Mouse (Mus musculus) midbrain, embryonic 13.5 days (tissue): ENCODE measurements around the gene Enpp7. TPM values are rescaled to one million over a fixed set of nuclear protein-coding genes. Genes with fewer than 3 reads are reported as not detected.

Source experiments
- ATAC-seq: fragments of 200-750 bp; cut with Nextera tagmentation; 2 replicates; pipeline ENCODE4 v1.8.0; 2017; ENCODE audit warnings: mild to moderate bottlenecking, moderate TSS enrichment, moderate library complexity
- H3K27ac ChIP-seq: fragments of 300-500 bp; sonication (generic); 2 replicates; pipeline ENCODE4 v1.5.1; 2015; ENCODE audit warnings: inconsistent platforms, mild to moderate bottlenecking, moderate library complexity
- H3K27me3 ChIP-seq: fragments of 300-500 bp; sonication (generic); 2 replicates; pipeline ENCODE4 v1.6.1; 2015; ENCODE audit warnings: mild to moderate bottlenecking, inconsistent platforms
- H3K36me3 ChIP-seq: fragments of 300-500 bp; sonication (generic); 2 replicates; pipeline ENCODE4 v1.6.1; 2015; ENCODE audit warnings: mild to moderate bottlenecking, inconsistent platforms
- H3K4me1 ChIP-seq: fragments of 300-500 bp; sonication (generic); replicated peaks from 2 replicates; pipeline ENCODE4 v1.6.1; 2015; ENCODE audit warnings: inconsistent platforms
- H3K4me2 ChIP-seq: fragments of 300-500 bp; sonication (generic); replicated peaks from 2 replicates; pipeline ENCODE4 v1.6.1; 2015; ENCODE audit warnings: moderate library complexity, mild to moderate bottlenecking, inconsistent platforms
- H3K4me3 ChIP-seq: fragments of 300-500 bp; sonication (generic); replicated peaks from 2 replicates; pipeline ENCODE4 v1.5.1; 2015; ENCODE audit warnings: mild to moderate bottlenecking, inconsistent platforms
- H3K9ac ChIP-seq: fragments of 300-500 bp; sonication (generic); replicated peaks from 2 replicates; pipeline ENCODE4 v1.6.1; 2015; ENCODE audit warnings: mild to moderate bottlenecking, inconsistent platforms
- H3K9me3 ChIP-seq: fragments of 300-500 bp; sonication (generic); 2 replicates; pipeline ENCODE4 v1.6.1; 2016; ENCODE audit warnings: mild to moderate bottlenecking, inconsistent platforms
- WGBS: fragments of 180-500 bp; shearing (Covaris S2); methylation state at CpG from one replicate; pipeline ENCODE4 v1.1.7; 2015; 5-methylcytosine and 5-hydroxymethylcytosine counted together
- polyA plus RNA-seq: library from polyadenylated mRNA; unstranded; fragments of >200 nt; fragmentation: Nextera tagmentation; extraction: Ambion mirVana; gene quantifications from 2 replicates; pipeline ENCODE4 v1.2.1, GENCODE M21; 2015

Gene Enpp7
- polyA plus RNA-seq: not detected in 2 replicates

DNA sequence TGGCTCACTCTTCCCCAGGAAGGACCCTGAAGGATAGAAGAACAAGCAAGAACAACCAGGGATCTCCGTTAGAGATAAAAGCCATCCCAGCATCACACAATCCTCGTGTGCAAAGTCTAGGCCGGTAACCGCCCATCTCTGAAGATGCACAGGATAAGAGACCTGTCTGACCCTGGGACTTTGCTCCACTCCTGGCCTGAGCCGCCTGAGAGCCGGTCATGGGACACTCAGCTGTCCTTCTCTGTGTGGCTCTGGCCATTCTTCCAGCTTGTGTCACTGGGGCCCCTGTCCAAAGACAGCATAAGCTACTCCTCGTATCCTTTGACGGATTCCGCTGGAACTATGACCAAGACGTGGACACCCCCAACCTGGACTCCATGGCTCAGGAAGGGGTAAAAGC is at the start of gene Enpp7:
Gene Enpp7 (plus strand): TSS at position 190 of the 400 bp plus-strand sequence.
- Histone ChIP-seq H3K9ac (no peak within 1 kb of the TSS), H3K4me3 (no peak within 1 kb of the TSS), H3K4me2 (no peak within 1 kb of the TSS), H3K27ac (no peak within 1 kb of the TSS), H3K9me3 (no peaks in the 10 kb centered on the region), H3K36me3 (no peaks in the 10 kb centered on the region), H3K4me1 (peaks cover 9% of the 10 kb centered on the region), H3K27me3 (no peaks in the 10 kb centered on the region)
- ATAC-seq: no peak
- WGBS: 93% methylated on average over 10 of the region's 10 CpGs

DNA sequence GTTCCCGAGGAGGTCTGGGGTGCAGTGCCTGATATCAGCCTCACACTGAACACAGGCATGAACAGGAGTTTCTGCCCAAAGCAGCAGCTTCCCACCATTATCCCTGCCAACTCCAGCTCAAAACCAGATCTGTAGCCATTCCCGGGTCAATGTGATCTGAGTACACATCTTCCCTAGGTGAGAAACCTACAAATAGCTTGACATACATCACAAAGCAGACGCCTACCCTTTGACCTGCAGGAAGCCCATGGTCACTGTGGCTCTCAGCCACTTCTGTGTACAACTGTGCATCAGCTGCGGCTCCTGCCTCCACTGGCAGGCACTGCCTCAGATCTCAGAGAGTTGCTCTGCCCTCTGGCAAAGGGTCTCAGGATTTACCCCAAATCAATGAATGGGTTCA is 48.3 kb upstream of the Enpp7 start:
- Histone ChIP-seq H3K9ac (0 out of 2 replicates have a peak overlapping the region, but pooled peaks have one; percentile 2), H3K27me3 (no peaks in the 10 kb centered on the region), H3K4me3 (no peak overlapping the region), H3K36me3 (no peaks in the 10 kb centered on the region), H3K9me3 (no peaks in the 10 kb centered on the region), H3K4me2 (no peak overlapping the region), H3K4me1 (peaks cover 9% of the 10 kb centered on the region; the same call in 1 of the 2 replicates), H3K27ac (no peak overlapping the region)
- WGBS: 78% methylated on average over 4 of the region's 4 CpGs
- no peak for ATAC-seq

DNA sequence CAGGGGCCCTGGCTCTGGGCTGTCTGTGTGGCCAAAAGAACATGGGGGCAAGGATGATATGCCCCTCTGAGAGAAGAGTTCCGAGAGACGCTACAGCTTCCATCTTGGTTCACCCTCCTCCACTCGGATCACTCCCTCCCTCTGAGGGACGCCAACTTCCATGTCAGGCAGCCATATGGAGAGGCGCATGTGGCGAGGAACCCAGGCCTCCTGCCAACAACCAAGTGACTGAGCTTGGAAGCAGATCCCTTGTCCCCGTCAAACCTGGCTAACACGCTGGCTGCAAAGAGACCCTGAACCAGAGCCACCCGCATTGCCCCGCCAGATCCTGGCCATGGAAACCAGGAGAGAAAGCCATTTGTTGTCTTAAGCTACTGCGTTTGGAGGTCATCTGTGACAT is 47.4 kb upstream of the Enpp7 start:
- Histone ChIP-seq H3K9ac (no peak overlapping the region), H3K27ac (no peak overlapping the region), H3K4me3 (no peak overlapping the region), H3K4me2 (no peak overlapping the region), H3K4me1 (peaks cover 9% of the 10 kb centered on the region; the same call in 1 of the 2 replicates), H3K27me3 (no peaks in the 10 kb centered on the region), H3K36me3 (no peaks in the 10 kb centered on the region), H3K9me3 (no peaks in the 10 kb centered on the region)
- WGBS: 56% methylated on average over 11 of the region's 11 CpGs
- ATAC-seq: no peak

DNA sequence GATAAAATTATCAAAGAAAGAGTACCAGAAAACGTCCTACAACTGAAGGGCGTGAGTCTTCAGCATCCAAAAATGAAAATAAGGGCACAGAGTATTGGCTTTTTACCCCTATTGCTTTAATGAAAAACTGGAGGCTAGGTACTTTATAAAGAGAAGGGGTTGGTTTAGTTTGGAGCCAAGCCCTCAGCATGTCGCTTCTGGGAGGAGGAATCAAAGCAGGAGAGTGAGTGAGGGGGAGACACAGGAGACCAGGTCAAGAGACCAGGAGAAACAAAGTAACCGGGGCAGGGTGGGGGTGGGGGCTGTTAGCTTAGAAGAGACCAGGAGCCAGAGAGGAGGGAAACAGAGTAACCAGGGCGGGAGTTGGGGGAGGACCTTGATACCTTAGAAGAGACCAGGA is 46.7 kb upstream of the Enpp7 start:
- no peak overlapping the region for H3K4me2 ChIP-seq
- no peaks in the 10 kb centered on the region for H3K27me3 ChIP-seq
- H3K9ac ChIP-seq: no peak overlapping the region
- no peak overlapping the region for H3K4me3 ChIP-seq
- H3K4me1 ChIP-seq: peaks cover 9% of the 10 kb centered on the region; the same call in 1 of the 2 replicates
- no peak overlapping the region for H3K27ac ChIP-seq
- H3K9me3 ChIP-seq: no peaks in the 10 kb centered on the region
- H3K36me3 ChIP-seq: no peaks in the 10 kb centered on the region
- no peak for ATAC-seq
- WGBS: 36% methylated on average over 5 of the region's 5 CpGs

DNA sequence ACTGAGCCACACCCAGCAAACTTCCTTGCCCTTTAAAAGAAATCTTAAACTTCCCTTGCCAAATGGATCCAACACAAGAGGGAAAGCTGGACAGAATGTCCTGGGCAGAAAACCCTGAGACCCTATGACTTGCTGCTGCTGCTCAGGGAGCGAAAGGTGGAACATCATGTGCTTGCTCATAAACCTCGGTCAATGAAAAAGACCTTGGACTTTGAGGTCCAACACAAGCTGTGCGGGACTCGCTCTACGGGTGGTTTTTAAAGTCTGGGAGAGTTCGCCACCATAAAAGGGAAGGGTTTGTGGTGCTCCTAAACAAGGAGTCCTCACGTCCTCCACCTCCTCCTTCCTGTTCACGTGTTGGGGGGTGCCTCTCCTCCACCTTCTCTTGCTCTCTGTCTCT is 42.1 kb upstream of the Enpp7 start:
- 94% methylated on average over 8 of the region's 8 CpGs for WGBS
- Histone ChIP-seq H3K27ac (no peak overlapping the region), H3K27me3 (peaks cover 5% of the 10 kb centered on the region; the same call in 1 of the 2 replicates), H3K4me3 (no peak overlapping the region), H3K9ac (no peak overlapping the region), H3K4me1 (peaks cover 14% of the 10 kb centered on the region; the same call in 1 of the 2 replicates), H3K4me2 (no peak overlapping the region), H3K36me3 (no peaks in the 10 kb centered on the region), H3K9me3 (no peaks in the 10 kb centered on the region)
- no peak for ATAC-seq

DNA sequence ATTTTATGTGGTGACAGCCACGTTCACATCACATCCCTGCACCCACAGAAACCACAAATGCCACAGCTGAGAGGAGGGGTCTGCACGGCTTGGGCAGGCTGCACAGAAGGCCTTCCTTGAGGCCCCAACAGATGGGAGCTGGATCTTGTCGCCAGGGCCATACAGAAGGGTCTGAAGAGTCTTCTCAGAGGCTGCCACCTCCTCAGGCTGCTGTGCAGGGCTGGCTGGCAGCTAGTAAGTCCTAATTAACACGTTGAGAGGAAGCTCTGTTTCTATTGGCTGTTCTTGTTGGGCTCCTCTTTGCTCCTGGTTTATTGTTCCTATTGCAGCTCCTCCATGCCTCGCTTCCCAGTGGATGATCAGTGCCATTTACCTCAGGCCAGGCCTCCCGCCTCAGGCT is 33.0 kb upstream of the Enpp7 start:
- WGBS: 38% methylated on average over 6 of the region's 6 CpGs
- 0 out of 2 replicates have a peak overlapping the region, but pooled peaks have one; percentile 52 for H3K27ac ChIP-seq
- H3K4me2 ChIP-seq: no peak overlapping the region
- no peaks in the 10 kb centered on the region for H3K9me3 ChIP-seq
- no peaks in the 10 kb centered on the region for H3K36me3 ChIP-seq
- ATAC-seq: no peak
- H3K27me3 ChIP-seq: peaks cover 13% of the 10 kb centered on the region
- no peak overlapping the region for H3K4me3 ChIP-seq
- H3K4me1 ChIP-seq: peaks cover 46% of the 10 kb centered on the region
- no peak overlapping the region for H3K9ac ChIP-seq

DNA sequence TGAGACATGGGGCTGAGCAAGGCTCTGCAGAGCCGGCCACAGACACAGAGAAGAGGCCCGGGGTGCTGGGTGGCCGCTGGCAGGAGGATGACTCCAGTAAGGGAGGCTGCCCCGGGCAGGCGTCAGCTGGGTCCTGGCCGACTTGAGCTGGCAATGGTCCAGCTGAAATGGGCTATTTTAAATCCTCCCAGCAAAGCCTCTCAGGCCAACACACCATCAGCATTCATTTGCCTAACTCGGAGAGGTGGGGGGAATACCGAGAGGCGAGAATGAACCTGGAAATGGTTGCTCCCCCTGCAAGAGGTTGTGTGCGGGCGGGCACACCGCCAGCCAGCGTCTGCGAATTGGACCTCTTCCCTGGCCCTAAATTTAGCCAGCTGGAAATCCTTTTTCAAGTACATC is 30.9 kb upstream of the Enpp7 start:
- H3K4me3 ChIP-seq: no peak overlapping the region
- ATAC-seq: peak; percentile 58
- H3K9me3 ChIP-seq: no peaks in the 10 kb centered on the region
- no peak overlapping the region for H3K4me2 ChIP-seq
- WGBS: 54% methylated on average over 14 of the region's 14 CpGs
- peak overlapping the region; percentile 49; the same call in 1 of the 2 replicates for H3K27ac ChIP-seq
- peaks cover 55% of the 10 kb centered on the region for H3K4me1 ChIP-seq
- peaks cover 7% of the 10 kb centered on the region; the same call in 1 of the 2 replicates for H3K27me3 ChIP-seq
- H3K9ac ChIP-seq: 0 out of 2 replicates have a peak overlapping the region, but pooled peaks have one; percentile 12
- H3K36me3 ChIP-seq: no peaks in the 10 kb centered on the region

DNA sequence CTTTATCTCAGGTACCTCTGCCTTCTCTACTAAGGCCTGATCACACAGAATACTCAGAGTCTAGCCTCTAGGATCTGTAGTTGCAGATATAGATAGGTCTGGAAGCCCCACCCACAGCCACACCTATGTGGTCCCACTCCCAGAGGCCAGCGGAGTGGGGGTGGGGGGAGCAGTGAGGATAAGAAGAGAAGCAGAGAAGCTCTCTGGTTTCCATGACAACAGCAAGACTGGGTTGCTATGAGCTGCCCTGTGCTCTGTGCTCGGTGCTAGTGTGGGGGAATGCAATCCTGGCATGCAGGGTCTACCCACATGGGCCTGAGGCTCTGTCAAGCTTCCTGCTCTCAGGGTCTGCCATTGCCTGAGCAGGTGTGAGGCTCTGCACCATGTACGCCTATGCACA is 27.3 kb upstream of the Enpp7 start:
- 33% methylated on average over 3 of the region's 3 CpGs for WGBS
- Histone ChIP-seq H3K4me1 (peaks cover 50% of the 10 kb centered on the region), H3K4me2 (no peak overlapping the region), H3K36me3 (no peaks in the 10 kb centered on the region), H3K4me3 (no peak overlapping the region), H3K27ac (no peak overlapping the region), H3K9ac (no peak overlapping the region), H3K27me3 (peaks cover 7% of the 10 kb centered on the region; the same call in 1 of the 2 replicates), H3K9me3 (no peaks in the 10 kb centered on the region)
- ATAC-seq: peak; percentile 68

DNA sequence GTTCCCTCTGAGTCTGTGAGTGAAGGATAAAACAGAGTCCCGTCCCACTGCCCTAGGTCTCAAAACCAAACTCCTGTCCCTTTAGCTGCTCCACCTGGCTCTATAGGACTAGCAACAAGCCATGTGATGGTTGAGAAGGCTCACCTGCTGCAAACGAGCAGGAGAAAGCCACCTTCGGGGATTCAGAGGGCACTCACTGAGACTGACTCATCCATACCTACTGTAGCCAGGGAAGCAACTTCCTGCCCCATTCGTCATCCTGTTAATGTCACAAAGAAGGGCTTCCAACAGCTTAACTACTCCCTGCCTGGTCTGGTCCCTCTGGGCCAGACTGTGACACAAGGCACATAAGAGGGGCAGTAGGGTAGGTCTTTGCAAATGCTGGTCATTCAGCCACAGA is 25.5 kb upstream of the Enpp7 start:
- no peak for ATAC-seq
- Histone ChIP-seq H3K9me3 (no peaks in the 10 kb centered on the region), H3K36me3 (no peaks in the 10 kb centered on the region), H3K4me2 (no peak overlapping the region), H3K27me3 (peaks cover 7% of the 10 kb centered on the region; the same call in 1 of the 2 replicates), H3K9ac (no peak overlapping the region), H3K4me3 (no peak overlapping the region), H3K4me1 (peaks cover 38% of the 10 kb centered on the region), H3K27ac (no peak overlapping the region)
- 76% methylated on average over 4 of the region's 4 CpGs for WGBS

DNA sequence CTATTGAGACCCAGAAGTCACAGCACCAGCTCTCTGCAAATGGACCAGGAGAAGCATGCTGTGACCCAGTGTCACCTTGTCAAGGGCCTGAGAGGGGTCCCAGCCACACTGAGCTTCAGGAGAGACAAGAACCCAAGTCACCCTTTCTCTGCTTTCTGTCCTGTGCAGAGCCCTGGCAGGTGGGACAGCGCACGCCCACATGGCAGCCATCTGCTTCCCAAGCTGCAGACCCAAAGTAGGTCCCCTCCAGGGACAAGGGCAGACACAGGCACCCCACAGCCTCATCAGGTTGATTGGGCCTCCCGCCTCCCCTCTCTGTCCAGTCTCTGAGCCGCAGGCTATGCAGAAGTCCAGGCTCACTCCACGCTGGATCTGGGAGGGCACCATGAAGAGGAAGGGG is 24.1 kb upstream of the Enpp7 start:
- H3K4me3 ChIP-seq: no peak overlapping the region
- H3K9ac ChIP-seq: no peak overlapping the region
- H3K27me3 ChIP-seq: peaks cover 5% of the 10 kb centered on the region; the same call in 1 of the 2 replicates
- ATAC-seq: no peak
- no peaks in the 10 kb centered on the region for H3K9me3 ChIP-seq
- peaks cover 36% of the 10 kb centered on the region for H3K4me1 ChIP-seq
- no peak overlapping the region for H3K27ac ChIP-seq
- 84% methylated on average over 5 of the region's 5 CpGs for WGBS
- no peaks in the 10 kb centered on the region for H3K36me3 ChIP-seq
- H3K4me2 ChIP-seq: no peak overlapping the region

DNA sequence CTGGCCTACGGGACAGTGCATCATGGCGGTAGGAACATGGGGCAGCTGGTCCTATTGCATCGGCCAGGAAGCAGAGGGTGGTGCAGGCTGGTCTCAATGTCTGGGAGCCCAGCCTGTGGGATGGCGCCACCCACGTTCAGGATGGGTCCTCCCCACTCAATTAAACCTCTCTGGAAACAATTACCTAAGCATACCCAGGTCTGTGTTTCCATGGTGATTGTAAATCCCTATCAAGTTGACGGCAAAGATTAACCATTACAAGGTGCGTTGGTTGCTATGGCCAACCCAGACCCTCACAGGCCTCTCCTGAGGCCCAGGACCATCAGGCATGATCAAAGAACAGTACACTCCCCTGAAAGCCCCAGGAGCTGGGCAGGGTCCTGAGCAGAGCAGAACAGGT is 22.9 kb upstream of the Enpp7 start:
- no peaks in the 10 kb centered on the region for H3K36me3 ChIP-seq
- no peak overlapping the region for H3K27ac ChIP-seq
- H3K4me3 ChIP-seq: no peak overlapping the region
- H3K4me2 ChIP-seq: no peak overlapping the region
- ATAC-seq: peak; percentile 38
- no peak overlapping the region for H3K9ac ChIP-seq
- H3K4me1 ChIP-seq: peaks cover 36% of the 10 kb centered on the region
- H3K9me3 ChIP-seq: no peaks in the 10 kb centered on the region
- H3K27me3 ChIP-seq: 0 out of 2 replicates have a peak, but pooled peaks cover 4% of the 10 kb centered on the region
- WGBS: 21% methylated on average over 7 of the region's 7 CpGs

DNA sequence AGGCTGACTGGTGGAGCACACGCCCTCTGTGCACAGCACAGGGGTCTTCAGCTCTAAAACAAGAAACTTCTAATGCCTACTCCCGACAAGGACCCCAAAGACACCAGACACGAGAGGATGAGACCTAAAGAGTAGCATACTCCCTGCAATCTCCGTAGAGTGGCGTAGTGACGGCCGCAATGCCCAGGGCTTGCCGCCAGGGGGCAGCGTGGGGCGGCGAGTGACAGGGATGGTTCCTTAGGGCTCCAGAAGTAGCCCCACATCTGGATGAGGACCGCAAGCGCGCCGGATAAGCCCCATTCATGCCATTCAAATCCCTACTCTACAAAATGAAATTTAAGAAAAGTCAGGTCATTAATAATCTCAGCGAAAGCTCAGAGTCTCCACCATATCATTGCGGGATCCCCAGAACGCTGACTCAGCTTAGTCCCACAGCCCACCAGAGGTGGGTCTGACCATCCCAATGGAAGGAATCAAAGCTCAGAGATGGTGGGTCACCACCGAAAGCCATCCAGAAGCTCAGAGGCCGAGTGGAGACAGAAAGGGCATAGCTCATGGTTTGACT is 16.4 kb upstream of the Enpp7 start:
- ATAC-seq: no peak
- no peak overlapping the region for H3K9ac ChIP-seq
- H3K27me3 ChIP-seq: 0 out of 2 replicates have a peak, but pooled peaks cover 4% of the 10 kb centered on the region
- H3K4me2 ChIP-seq: no peak overlapping the region
- no peaks in the 10 kb centered on the region for H3K9me3 ChIP-seq
- H3K4me3 ChIP-seq: no peak overlapping the region
- H3K27ac ChIP-seq: no peak overlapping the region
- WGBS: 36% methylated on average over 20 of the region's 20 CpGs
- H3K4me1 ChIP-seq: peaks cover 31% of the 10 kb centered on the region
- H3K36me3 ChIP-seq: no peaks in the 10 kb centered on the region
